8 mouse cellular contexts compared by ENCODE assay signal in the genomic region with DNA sequence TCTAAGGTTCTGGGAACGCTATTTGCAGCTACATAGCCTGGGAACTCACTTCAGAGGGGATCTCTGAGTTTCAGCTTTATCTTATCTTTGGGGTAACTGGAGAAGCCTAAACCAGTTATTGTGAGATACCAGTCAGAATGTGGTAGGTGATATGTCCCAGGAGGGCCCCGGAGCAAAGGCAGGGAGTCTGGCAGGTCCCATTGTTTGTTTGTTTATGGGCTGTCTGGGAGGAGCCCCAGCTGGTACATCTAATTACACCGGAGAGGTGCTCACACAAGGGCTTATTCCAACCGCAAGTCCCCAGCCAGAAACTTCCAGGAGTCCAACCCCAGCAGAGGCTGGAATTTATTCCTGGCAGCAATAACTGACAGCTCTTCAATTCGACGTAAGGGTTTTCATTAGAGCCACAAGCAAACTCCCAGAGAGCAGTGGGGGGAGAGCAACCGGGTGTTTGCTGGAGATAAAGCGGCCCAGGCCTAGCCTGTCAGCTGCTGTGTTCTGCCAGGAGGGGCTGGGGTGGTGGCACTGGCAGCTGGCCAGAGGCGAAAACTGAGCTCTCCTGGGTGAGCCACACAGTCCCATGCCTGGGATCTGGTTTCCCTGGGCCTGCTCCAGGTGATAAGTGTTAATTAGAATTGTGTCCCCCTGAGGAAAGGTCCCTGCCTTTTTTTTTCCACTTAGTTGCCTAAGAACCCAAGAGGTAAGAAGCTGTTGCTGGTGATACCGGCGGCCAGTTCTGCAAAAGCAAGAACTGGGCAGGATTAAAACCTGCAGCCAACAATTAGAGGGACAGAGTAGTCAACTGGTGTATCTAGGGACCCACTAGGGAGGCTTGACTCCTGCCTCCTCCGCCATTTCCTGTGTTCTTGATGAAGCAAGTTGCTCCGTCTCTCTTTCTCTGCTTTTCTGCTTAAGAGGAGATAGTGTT.
DNase-seq lines count a peak whose midpoint lies in the region; ATAC-seq and TF ChIP-seq lines count a peak whose summit lies in the region.

No protein-coding gene starts in this region.

- no peaks in the 10 kb centered on the region for H3K9me3 ChIP-seq in intestine, postnatal 0 days (ENCODE audit: control insufficient read depth)

- TF ChIP-seq POLR2A in heart, adult 2 months (IDR thresholded peaks at IDR 0.05; ENCODE audit: insufficient read depth, low read depth, low read length), result no peak

- 29% methylated on average over 13 of the region's 13 CpGs for WGBS in heart, adult 2 months
- WGBS in intestine, postnatal 0 days, result 32% methylated on average over 13 of the region's 13 CpGs

- H3K36me3 ChIP-seq in heart, adult 2 months (ENCODE audit: control insufficient read depth, insufficient read depth, low read length), result no peaks in the 10 kb centered on the region
- no peaks in the 10 kb centered on the region for H3K36me3 ChIP-seq in intestine, postnatal 0 days (ENCODE audit: control insufficient read depth, insufficient read depth)

- ATAC-seq in cerebellum, adult (ENCODE audit: insufficient number of reproducible peaks, low FRiP score, low TSS enrichment), result no peak
- peak; percentile 57; the same call in 1 of the 2 replicates for ATAC-seq in intestine, postnatal 0 days

- H3K79me2 ChIP-seq in heart, adult 2 months (replicated peaks; ENCODE audit: control insufficient read depth, insufficient read depth, low read length), result no peaks in the 10 kb centered on the region

- DNase-seq in cerebellum, postnatal 10 days, result peak; percentile 60 to 70
- DNase-seq in embryo, embryonic 9.5 days (ENCODE audit: extremely low spot score), result peak; percentile 25
- DNase-seq in heart, adult 2 months, result peak; percentile 67 to 76
- DNase-seq in lung, postnatal 25 days (ENCODE audit: low spot score), result peak; percentile 38
- DNase-seq in spleen, postnatal 14 days (ENCODE audit: low spot score in 2 of 2), result peak; percentile 81 to 89
- DNase-seq in thymus, postnatal 4 days, result no peak

- H3K27me3 ChIP-seq in heart, adult 2 months (ENCODE audit: control insufficient read depth, insufficient read depth, low read length), result no peaks in the 10 kb centered on the region
- no peaks in the 10 kb centered on the region for H3K27me3 ChIP-seq in intestine, postnatal 0 days (replicated peaks; ENCODE audit: control insufficient read depth, insufficient read depth, low read length)

- no peak overlapping the region for H3K4me2 ChIP-seq in intestine, postnatal 0 days (replicated peaks; ENCODE audit: low read depth)

- H3K4me1 ChIP-seq in heart, adult 2 months (ENCODE audit: control insufficient read depth, insufficient read depth, low read length), result peaks cover 6% of the 10 kb centered on the region
- no peaks in the 10 kb centered on the region for H3K4me1 ChIP-seq in intestine, postnatal 0 days (replicated peaks; ENCODE audit: control insufficient read depth, insufficient read depth, low read length)

- peak overlapping the region; percentile 40 for H3K27ac ChIP-seq in heart, adult 2 months
- H3K27ac ChIP-seq in intestine, postnatal 0 days (ENCODE audit: low read depth, low read length), result no peak overlapping the region

- TF ChIP-seq EP300 in heart, adult 2 months (IDR thresholded peaks at IDR 0.05; ENCODE audit: insufficient read depth, low read depth, low read length), result peak; percentile 68

- TF ChIP-seq CTCF in heart, adult 2 months (IDR thresholded peaks at IDR 0.05), result no peak
- no peak for TF ChIP-seq CTCF in intestine, postnatal 0 days (IDR thresholded peaks at IDR 0.05; ENCODE audit: low read depth)

- H3K4me3 ChIP-seq in heart, adult 2 months, result no peak overlapping the region
- H3K4me3 ChIP-seq in intestine, postnatal 0 days (ENCODE audit: low read depth, low read length), result no peak overlapping the region

- intact Hi-C loops in heart, adult 2 months (cut with DNase I), result loop anchor here (2.0 to 5.0 kb wide), 3 partner anchors 38 to 429 kb away; no protein-coding TSS in a partner anchor

- H3K9ac ChIP-seq in heart, adult 2 months (ENCODE audit: low read depth, low read length), result no peak overlapping the region
- H3K9ac ChIP-seq in intestine, postnatal 0 days (ENCODE audit: low read depth, low read length), result no peak overlapping the region
